Mouse (Mus musculus) spleen, postnatal 14 days (tissue): Measurements from ENCODE around the gene Scfd2.

Experiments used
- DNase-seq, 2 experiments: peaks; one replicate each; pipeline ENCODE4 v3.0.0; 2021 to 2022; ENCODE audit warnings: low spot score in 2 of 2

Scfd2 gene

GRCm38 (mm10) chr5:74311200-74311825, 220.2 kb downstream of the Scfd2 start:
- DNase-seq, result no peak

GRCm38 (mm10) chr5:74310101-74310500, 221.5 kb downstream of the Scfd2 start:
- DNase-seq, result no peak

- no peak for DNase-seq
Measured at GRCm38 (mm10) chr5:74307242-74307641, 224.3 kb downstream of the Scfd2 start.

- no peak for DNase-seq
Measured at GRCm38 (mm10) chr5:74305533-74306189, 225.9 kb downstream of the Scfd2 start.

GRCm38 (mm10) chr5:74304767-74305166, 226.8 kb downstream of the Scfd2 start:
- no peak for DNase-seq

- DNase-seq, result no peak
Measured at GRCm38 (mm10) chr5:74302331-74302730, 229.2 kb downstream of the Scfd2 start.

GRCm38 (mm10) chr5:74301443-74301842, 230.1 kb downstream of the Scfd2 start:
- DNase-seq, result no peak

GRCm38 (mm10) chr5:74300931-74301330, 230.6 kb downstream of the Scfd2 start:
- DNase-seq, result no peak

- no peak for DNase-seq
Measured at GRCm38 (mm10) chr5:74300140-74300539, 231.4 kb downstream of the Scfd2 start.

- DNase-seq, result no peak
Measured at GRCm38 (mm10) chr5:74297113-74297512, 234.4 kb downstream of the Scfd2 start.

GRCm38 (mm10) chr5:74296096-74296495, 235.5 kb downstream of the Scfd2 start:
- no peak for DNase-seq

GRCm38 (mm10) chr5:74293513-74293912, 238.0 kb downstream of the Scfd2 start:
- DNase-seq, result no peak

- DNase-seq, result no peak
Measured at GRCm38 (mm10) chr5:74292050-74292449, 239.5 kb downstream of the Scfd2 start.

- DNase-seq, result no peak
Measured at GRCm38 (mm10) chr5:74291575-74291974, 240.0 kb downstream of the Scfd2 start.

GRCm38 (mm10) chr5:74289957-74290356, 241.6 kb downstream of the Scfd2 start:
- no peak for DNase-seq

GRCm38 (mm10) chr5:74288206-74288605, 243.4 kb downstream of the Scfd2 start:
- no peak for DNase-seq

- DNase-seq, result no peak
Measured at GRCm38 (mm10) chr5:74286301-74286700, 245.3 kb downstream of the Scfd2 start.

- DNase-seq, result no peak
Measured at GRCm38 (mm10) chr5:74285764-74286163, 245.8 kb downstream of the Scfd2 start.

- DNase-seq, result no peak
Measured at GRCm38 (mm10) chr5:74285289-74285688, 246.3 kb downstream of the Scfd2 start.

- no peak for DNase-seq
Measured at GRCm38 (mm10) chr5:74283545-74283944, 248.0 kb downstream of the Scfd2 start.

- no peak for DNase-seq
Measured at GRCm38 (mm10) chr5:74281480-74281879, 250.1 kb downstream of the Scfd2 start.

GRCm38 (mm10) chr5:74279673-74280072, 251.9 kb downstream of the Scfd2 start:
- no peak for DNase-seq

- no peak for DNase-seq
Measured at GRCm38 (mm10) chr5:74278428-74278827, 253.1 kb downstream of the Scfd2 start.

- peak; percentile 37 to 60 for DNase-seq
Measured at GRCm38 (mm10) chr5:74277712-74278111, 253.8 kb downstream of the Scfd2 start.
